Mouse (Mus musculus): ENCODE data around the gene Il21r. TPM values are rescaled to one million over a fixed set of nuclear protein-coding genes. Genes with fewer than 3 reads are reported as not detected.

The Il21r gene
- polyA plus RNA-seq, 1 experiment from 2014 or later = 0.11 TPM

GRCm38 (mm10) chr7:125577486-125578088, 25.6 kb upstream of the Il21r start:
- no peaks in the 10 kb centered on the region for H3K27me3 ChIP-seq (ENCODE audit: control insufficient read depth, insufficient read depth, low read length)
- ATAC-seq (replicated peaks; ENCODE audit: insufficient number of reproducible peaks, low FRiP score, low TSS enrichment, low read depth) (no peak), DNase-seq (ENCODE audit: low spot score) (no peak)
- no peaks in the 10 kb centered on the region for H3K4me1 ChIP-seq (ENCODE audit: control insufficient read depth, insufficient read depth, low read length)
- H3K27ac ChIP-seq (replicated peaks; ENCODE audit: low read depth, low read length) = no peak overlapping the region
- H3K9ac ChIP-seq (replicated peaks; ENCODE audit: low read length) = no peak overlapping the region
- H3K4me2 ChIP-seq (ENCODE audit: low read depth, low read length) = no peak overlapping the region
- 82% methylated on average over 11 of the region's 11 CpGs for WGBS
- no peaks in the 10 kb centered on the region for H3K36me3 ChIP-seq (replicated peaks; ENCODE audit: control insufficient read depth, insufficient read depth, low read depth, low read length)
- no peaks in the 10 kb centered on the region for H3K9me3 ChIP-seq (replicated peaks; ENCODE audit: control insufficient read depth, low read length)
- H3K4me3 ChIP-seq (ENCODE audit: low read depth, low read length) = no peak overlapping the region

GRCm38 (mm10) chr7:125578106-125578505, 25.1 kb upstream of the Il21r start:
- whole genome bisulfite sequencing = 86% methylated on average over 3 of the region's 3 CpGs
- Histone ChIP-seq H3K36me3 (replicated peaks; ENCODE audit: control insufficient read depth, insufficient read depth, low read depth, low read length) (no peaks in the 10 kb centered on the region), H3K27me3 (ENCODE audit: control insufficient read depth, insufficient read depth, low read length) (no peaks in the 10 kb centered on the region)

GRCm38 (mm10) chr7:125579545-125580219, 23.5 kb upstream of the Il21r start:
- H3K4me1 ChIP-seq (ENCODE audit: control insufficient read depth, insufficient read depth, low read length) = no peaks in the 10 kb centered on the region
- no peaks in the 10 kb centered on the region for H3K9me3 ChIP-seq (replicated peaks; ENCODE audit: control insufficient read depth, low read length)
- H3K36me3 ChIP-seq (replicated peaks; ENCODE audit: control insufficient read depth, insufficient read depth, low read depth, low read length) = no peaks in the 10 kb centered on the region
- no peak overlapping the region for H3K27ac ChIP-seq (replicated peaks; ENCODE audit: low read depth, low read length)
- 79% methylated on average over 9 of the region's 9 CpGs for WGBS
- no peak overlapping the region for H3K9ac ChIP-seq (replicated peaks; ENCODE audit: low read length)
- DNase-seq (ENCODE audit: low spot score) = no peak
- H3K4me2 ChIP-seq (ENCODE audit: low read depth, low read length) = no peak overlapping the region
- H3K27me3 ChIP-seq (ENCODE audit: control insufficient read depth, insufficient read depth, low read length) = no peaks in the 10 kb centered on the region
- no peak overlapping the region for H3K4me3 ChIP-seq (ENCODE audit: low read depth, low read length)
- no peak; the same call in 1 of the 2 replicates for ATAC-seq (replicated peaks; ENCODE audit: insufficient number of reproducible peaks, low FRiP score, low TSS enrichment, low read depth)

More at GRCm38 (mm10) chr7:125578106-125578505, 25.1 kb upstream of the Il21r start:
- no peak overlapping the region for H3K4me3 ChIP-seq (ENCODE audit: low read depth, low read length)
- no peaks in the 10 kb centered on the region for H3K9me3 ChIP-seq (replicated peaks; ENCODE audit: control insufficient read depth, low read length)
- H3K9ac ChIP-seq (replicated peaks; ENCODE audit: low read length) = no peak overlapping the region
- DNase-seq (ENCODE audit: low spot score) (no peak), ATAC-seq (replicated peaks; ENCODE audit: insufficient number of reproducible peaks, low FRiP score, low TSS enrichment, low read depth) (no peak)
- H3K27ac ChIP-seq (replicated peaks; ENCODE audit: low read depth, low read length) = no peak overlapping the region
- H3K4me1 ChIP-seq (ENCODE audit: control insufficient read depth, insufficient read depth, low read length) = no peaks in the 10 kb centered on the region
- no peak overlapping the region for H3K4me2 ChIP-seq (ENCODE audit: low read depth, low read length)

GRCm38 (mm10) chr7:125580220-125580549, 23.0 kb upstream of the Il21r start:
- no peaks in the 10 kb centered on the region for H3K36me3 ChIP-seq (replicated peaks; ENCODE audit: control insufficient read depth, insufficient read depth, low read depth, low read length)
- DNase-seq (ENCODE audit: low spot score) (no peak), ATAC-seq (replicated peaks; ENCODE audit: insufficient number of reproducible peaks, low FRiP score, low TSS enrichment, low read depth) (0 out of 2 replicates have a peak, but pooled peaks have one; percentile 16)
- WGBS = 82% methylated on average over 1 of the region's 1 CpGs
- H3K9me3 ChIP-seq (replicated peaks; ENCODE audit: control insufficient read depth, low read length) = no peaks in the 10 kb centered on the region
- no peak overlapping the region for H3K9ac ChIP-seq (replicated peaks; ENCODE audit: low read length)
- no peak overlapping the region for H3K4me3 ChIP-seq (ENCODE audit: low read depth, low read length)
- no peak overlapping the region for H3K27ac ChIP-seq (replicated peaks; ENCODE audit: low read depth, low read length)
- no peaks in the 10 kb centered on the region for H3K4me1 ChIP-seq (ENCODE audit: control insufficient read depth, insufficient read depth, low read length)
- no peaks in the 10 kb centered on the region for H3K27me3 ChIP-seq (ENCODE audit: control insufficient read depth, insufficient read depth, low read length)
- H3K4me2 ChIP-seq (ENCODE audit: low read depth, low read length) = no peak overlapping the region

- 7% methylated on average over 16 of the region's 16 CpGs for WGBS
- ATAC-seq (replicated peaks; ENCODE audit: insufficient number of reproducible peaks, low FRiP score, low TSS enrichment, low read depth) (no peak), DNase-seq (ENCODE audit: low spot score) (peak; percentile 37)
- Histone ChIP-seq H3K27ac (replicated peaks; ENCODE audit: low read depth, low read length) (no peak overlapping the region), H3K4me2 (ENCODE audit: low read depth, low read length) (peak overlapping the region; percentile 67), H3K27me3 (ENCODE audit: control insufficient read depth, insufficient read depth, low read length) (no peaks in the 10 kb centered on the region), H3K4me1 (ENCODE audit: control insufficient read depth, insufficient read depth, low read length) (no peaks in the 10 kb centered on the region), H3K4me3 (ENCODE audit: low read depth, low read length) (peak overlapping the region; percentile 31), H3K36me3 (replicated peaks; ENCODE audit: control insufficient read depth, insufficient read depth, low read depth, low read length) (no peaks in the 10 kb centered on the region), H3K9ac (replicated peaks; ENCODE audit: low read length) (peak overlapping the region; percentile 46; the same call in 1 of the 2 replicates), H3K9me3 (replicated peaks; ENCODE audit: control insufficient read depth, low read length) (no peaks in the 10 kb centered on the region)
These were observed 22.5 kb upstream of the Il21r start for GRCm38 (mm10) chr7:125580625-125581316.

GRCm38 (mm10) chr7:125581317-125581672, 21.9 kb upstream of the Il21r start:
- ATAC-seq (replicated peaks; ENCODE audit: insufficient number of reproducible peaks, low FRiP score, low TSS enrichment, low read depth) (peak; percentile 78), DNase-seq (ENCODE audit: low spot score) (peak; percentile 89)
- H3K4me1 ChIP-seq (ENCODE audit: control insufficient read depth, insufficient read depth, low read length) = no peaks in the 10 kb centered on the region
- H3K4me2 ChIP-seq (ENCODE audit: low read depth, low read length) = peak overlapping the region; percentile 67
- 1% methylated on average over 21 of the region's 21 CpGs for WGBS
- no peaks in the 10 kb centered on the region for H3K27me3 ChIP-seq (ENCODE audit: control insufficient read depth, insufficient read depth, low read length)
- H3K36me3 ChIP-seq (replicated peaks; ENCODE audit: control insufficient read depth, insufficient read depth, low read depth, low read length) = no peaks in the 10 kb centered on the region
- H3K9ac ChIP-seq (replicated peaks; ENCODE audit: low read length) = peak overlapping the region; percentile 46; the same call in 1 of the 2 replicates
- H3K27ac ChIP-seq (replicated peaks; ENCODE audit: low read depth, low read length) = no peak overlapping the region
- H3K4me3 ChIP-seq (ENCODE audit: low read depth, low read length) = peak overlapping the region; percentile 31
- no peaks in the 10 kb centered on the region for H3K9me3 ChIP-seq (replicated peaks; ENCODE audit: control insufficient read depth, low read length)

GRCm38 (mm10) chr7:125583325-125584004, 19.8 kb upstream of the Il21r start:
- DNase-seq (ENCODE audit: low spot score) (no peak), ATAC-seq (replicated peaks; ENCODE audit: insufficient number of reproducible peaks, low FRiP score, low TSS enrichment, low read depth) (no peak)
- 72% methylated on average over 6 of the region's 6 CpGs for WGBS
- Histone ChIP-seq H3K27ac (replicated peaks; ENCODE audit: low read depth, low read length) (no peak overlapping the region), H3K36me3 (replicated peaks; ENCODE audit: control insufficient read depth, insufficient read depth, low read depth, low read length) (no peaks in the 10 kb centered on the region), H3K4me3 (ENCODE audit: low read depth, low read length) (no peak overlapping the region), H3K27me3 (ENCODE audit: control insufficient read depth, insufficient read depth, low read length) (no peaks in the 10 kb centered on the region), H3K9me3 (replicated peaks; ENCODE audit: control insufficient read depth, low read length) (no peaks in the 10 kb centered on the region), H3K9ac (replicated peaks; ENCODE audit: low read length) (no peak overlapping the region), H3K4me2 (ENCODE audit: low read depth, low read length) (no peak overlapping the region), H3K4me1 (ENCODE audit: control insufficient read depth, insufficient read depth, low read length) (no peaks in the 10 kb centered on the region)

Data from embryonic facial prominence, embryonic 11.5 days (tissue).